Mouse (Mus musculus) megakaryocyte-erythroid progenitor cell, adult 5-6 weeks (primary cell): ENCODE measurements at regions not wholly inside any gene's neighbourhood (a gene's known extent, or its start where the extent isn't known, plus 50 kb on each side); places are given as distances from the start of the nearest gene placed in this dataset.

Experiments used
- ATAC-seq: replicated peaks from 2 replicates; pipeline ENCODE4 v1.8.0; 2016; ENCODE audit warnings: mild to moderate bottlenecking, inconsistent platforms; ENCODE audit not compliant: severe bottlenecking, poor library complexity, low FRiP score, low TSS enrichment

GRCm38 (mm10) chr13:48018606-48019005, 242.4 kb upstream of the Id4 start:
- no peak for ATAC-seq

GRCm38 (mm10) chr13:48022958-48023615, 237.9 kb upstream of the Id4 start:
- no peak for ATAC-seq

- ATAC-seq, result no peak
Observed at GRCm38 (mm10) chr13:48027775-48028489, 233.1 kb upstream of the Id4 start.

- no peak for ATAC-seq
Observed at GRCm38 (mm10) chr13:48031491-48031890, 229.5 kb upstream of the Id4 start.

- no peak for ATAC-seq
Observed at GRCm38 (mm10) chr13:48042172-48042571, 218.9 kb upstream of the Id4 start.

GRCm38 (mm10) chr13:48042572-48042971, 218.5 kb upstream of the Id4 start:
- no peak for ATAC-seq

GRCm38 (mm10) chr13:48046201-48046750, 214.8 kb upstream of the Id4 start:
- ATAC-seq, result no peak

- ATAC-seq, result no peak
Observed at GRCm38 (mm10) chr13:48049796-48050195, 211.2 kb upstream of the Id4 start.

- no peak for ATAC-seq
Observed at GRCm38 (mm10) chr13:48074630-48075029, 186.4 kb upstream of the Id4 start.

GRCm38 (mm10) chr13:48075315-48075714, 185.7 kb upstream of the Id4 start:
- ATAC-seq, result no peak

- ATAC-seq, result no peak
Observed at GRCm38 (mm10) chr13:48078214-48078613, 182.8 kb upstream of the Id4 start.

GRCm38 (mm10) chr13:48083294-48083693, 177.7 kb upstream of the Id4 start:
- no peak for ATAC-seq

- no peak for ATAC-seq
Observed at GRCm38 (mm10) chr13:48083807-48084206, 177.2 kb upstream of the Id4 start.

- no peak for ATAC-seq
Observed at GRCm38 (mm10) chr13:48094275-48095035, 166.6 kb upstream of the Id4 start.

GRCm38 (mm10) chr13:48102156-48102555, 158.9 kb upstream of the Id4 start:
- no peak for ATAC-seq

GRCm38 (mm10) chr13:48102576-48102975, 158.5 kb upstream of the Id4 start:
- ATAC-seq, result no peak

- ATAC-seq, result no peak
Observed at GRCm38 (mm10) chr13:48104766-48105165, 156.3 kb upstream of the Id4 start.

- no peak for ATAC-seq
Observed at GRCm38 (mm10) chr13:48106946-48107345, 154.1 kb upstream of the Id4 start.

- ATAC-seq, result no peak
Observed at GRCm38 (mm10) chr13:48115890-48116289, 145.1 kb upstream of the Id4 start.

- no peak for ATAC-seq
Observed at GRCm38 (mm10) chr13:48126582-48126981, 134.4 kb upstream of the Id4 start.
